Mouse (Mus musculus) liver, postnatal 0 days (tissue): ENCODE measurements around the gene Rcbtb2. TPM values are rescaled to one million over a fixed set of nuclear protein-coding genes. Genes with fewer than 3 reads are reported as not detected.
A peak's percentile ranks its signal among the peaks of the same experiment; 100 is the strongest.

Source experiments
- ATAC-seq: fragments of 200-750 bp; cut with Nextera tagmentation; 2 replicates; pipeline ENCODE4 v1.8.0; 2017; ENCODE audit warnings: mild to moderate bottlenecking, moderate library complexity
- DNase-seq: peaks from one replicate; pipeline ENCODE4 v3.0.0-alpha.2; 2016
- H3K27ac ChIP-seq: fragments of 300-500 bp; sonication (generic); 2 replicates; pipeline ENCODE4 v1.5.1; 2014; ENCODE audit warnings: antibody characterized with exemption, moderate library complexity, mild to moderate bottlenecking, low read depth
- H3K27me3 ChIP-seq: fragments of 300-500 bp; sonication (generic); 2 replicates; pipeline ENCODE4 v1.6.1; 2014; ENCODE audit warnings: low read length, control low read depth, mixed read lengths; ENCODE audit not compliant: insufficient read depth
- H3K36me3 ChIP-seq: fragments of 300-500 bp; sonication (generic); replicated peaks from 2 replicates; pipeline ENCODE4 v1.6.1; 2014; ENCODE audit warnings: mild to moderate bottlenecking, control low read depth, low read length, moderate library complexity, mixed read lengths; ENCODE audit not compliant: insufficient read depth
- H3K4me1 ChIP-seq: fragments of 300-500 bp; sonication (generic); 2 replicates; pipeline ENCODE4 v1.6.1; 2014; ENCODE audit warnings: antibody characterized with exemption, mild to moderate bottlenecking, control low read depth; ENCODE audit not compliant: insufficient read depth
- H3K4me2 ChIP-seq: fragments of 300-500 bp; sonication (generic); 2 replicates; pipeline ENCODE4 v1.6.1; 2014; ENCODE audit warnings: low read depth, mild to moderate bottlenecking, low read length, moderate library complexity, mixed read lengths
- H3K4me3 ChIP-seq: fragments of 300-500 bp; sonication (generic); 2 replicates; pipeline ENCODE4 v1.5.1; 2014; ENCODE audit warnings: low read depth, low read length
- H3K9ac ChIP-seq: fragments of 300-500 bp; sonication (generic); replicated peaks from 2 replicates; pipeline ENCODE4 v1.6.1; 2014; ENCODE audit warnings: mild to moderate bottlenecking, moderate library complexity
- H3K9me3 ChIP-seq: fragments of 300-500 bp; sonication (generic); 2 replicates; pipeline ENCODE4 v1.6.1; 2016; ENCODE audit warnings: mild to moderate bottlenecking, control low read depth, low read length, mixed read lengths
- CTCF ChIP-seq: sonication (generic); IDR thresholded peaks from 2 replicates; pipeline ENCODE4 v1.5.1; 2016; ENCODE audit warnings: antibody characterized with exemption, low read depth
- EP300 ChIP-seq: IDR thresholded peaks from 2 replicates; pipeline ENCODE4 v1.6.1; 2016; ENCODE audit warnings: antibody characterized with exemption, low read depth, mild to moderate bottlenecking
- WGBS: fragments of 180-500 bp; shearing (Covaris S2); extraction: QIAGEN DNeasy Blood & Tissue Kit; methylation state at CpG from one replicate; pipeline ENCODE4 v1.1.7; 2014; ENCODE audit not compliant: insufficient replicate concordance; 5-methylcytosine and 5-hydroxymethylcytosine counted together
- polyA plus RNA-seq: library from polyadenylated mRNA; unstranded; fragments of >200 nt; fragmentation: Nextera tagmentation; extraction: Ambion mirVana; gene quantifications from 2 replicates; pipeline ENCODE4 v1.2.1, GENCODE M21; 2015

The Rcbtb2 gene
- polyA plus RNA-seq, 1 experiment from 2014 or later: 29.9 TPM

GRCm38 (mm10) chr14:73161303-73161702, 38.5 kb downstream of the Rcbtb2 start:
- no peaks in the 10 kb centered on the region for H3K9me3 ChIP-seq
- TF ChIP-seq CTCF (no peak), EP300 (no peak)
- peaks cover 17% of the 10 kb centered on the region; the same call in 1 of the 2 replicates for H3K4me1 ChIP-seq
- DNase-seq: no peak
- H3K4me3 ChIP-seq: no peak overlapping the region
- H3K9ac ChIP-seq: no peak overlapping the region
- H3K4me2 ChIP-seq: no peak overlapping the region
- no peak for ATAC-seq
- H3K27ac ChIP-seq: no peak overlapping the region
- H3K27me3 ChIP-seq: no peaks in the 10 kb centered on the region
- 78% methylated on average over 5 of the region's 5 CpGs for WGBS
- peaks cover 13% of the 10 kb centered on the region for H3K36me3 ChIP-seq

DNA sequence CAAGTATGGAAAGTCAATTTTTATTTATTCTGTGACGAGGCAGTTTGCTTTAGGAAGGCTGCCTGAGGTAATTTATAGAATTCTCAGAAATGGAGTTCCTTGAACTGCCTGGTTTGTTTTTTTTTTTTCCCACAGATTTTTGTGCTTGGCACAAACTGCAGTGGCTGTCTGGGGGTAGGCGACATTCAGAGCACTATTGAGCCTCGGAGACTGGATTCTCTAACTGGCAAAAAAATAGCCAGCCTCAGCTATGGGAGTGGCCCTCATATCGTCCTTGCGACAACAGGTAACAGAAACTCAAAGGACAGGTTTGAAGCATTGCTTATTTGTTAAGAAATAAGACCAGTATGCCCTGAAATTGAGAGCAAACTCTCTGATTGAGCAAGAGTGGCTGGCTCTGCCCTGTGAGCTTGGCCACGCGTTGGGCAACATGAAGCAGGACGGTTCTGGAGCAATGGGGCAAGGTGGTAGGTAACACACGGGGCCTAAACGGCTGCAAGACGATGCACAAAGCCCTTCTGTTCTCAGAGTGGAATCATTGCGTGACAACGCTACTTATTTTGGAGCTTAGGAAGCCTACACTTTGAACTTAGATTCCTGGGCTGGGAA, 39.5 kb downstream of the Rcbtb2 start:
- H3K27ac ChIP-seq: peak overlapping the region; percentile 66

GRCm38 (mm10) chr14:73163363-73163998, 40.6 kb downstream of the Rcbtb2 start:
- H3K9ac ChIP-seq: no peak overlapping the region
- H3K4me2 ChIP-seq: no peak overlapping the region
- H3K9me3 ChIP-seq: no peaks in the 10 kb centered on the region
- DNase-seq (no peak), ATAC-seq (no peak)
- peaks cover 17% of the 10 kb centered on the region; the same call in 1 of the 2 replicates for H3K4me1 ChIP-seq
- H3K27me3 ChIP-seq: no peaks in the 10 kb centered on the region
- H3K27ac ChIP-seq: no peak overlapping the region
- no peak for TF ChIP-seq EP300
- 72% methylated on average over 10 of the region's 10 CpGs for WGBS
- peaks cover 18% of the 10 kb centered on the region for H3K36me3 ChIP-seq
- no peak overlapping the region for H3K4me3 ChIP-seq

More for the DNA sequence above, 39.5 kb downstream of the Rcbtb2 start:
- TF ChIP-seq EP300: peak; percentile 17; the same call in 1 of the 2 replicates
- TF ChIP-seq CTCF: no peak
- H3K4me2 ChIP-seq: no peak overlapping the region
- H3K27me3 ChIP-seq: no peaks in the 10 kb centered on the region
- WGBS: 63% methylated on average over 13 of the region's 13 CpGs
- peaks cover 18% of the 10 kb centered on the region for H3K36me3 ChIP-seq
- H3K9me3 ChIP-seq: no peaks in the 10 kb centered on the region
- H3K4me3 ChIP-seq: no peak overlapping the region
- no peak overlapping the region for H3K9ac ChIP-seq
- peak; percentile 58 for DNase-seq
- H3K4me1 ChIP-seq: peaks cover 17% of the 10 kb centered on the region; the same call in 1 of the 2 replicates
- peak; percentile 93 for ATAC-seq

DNA sequence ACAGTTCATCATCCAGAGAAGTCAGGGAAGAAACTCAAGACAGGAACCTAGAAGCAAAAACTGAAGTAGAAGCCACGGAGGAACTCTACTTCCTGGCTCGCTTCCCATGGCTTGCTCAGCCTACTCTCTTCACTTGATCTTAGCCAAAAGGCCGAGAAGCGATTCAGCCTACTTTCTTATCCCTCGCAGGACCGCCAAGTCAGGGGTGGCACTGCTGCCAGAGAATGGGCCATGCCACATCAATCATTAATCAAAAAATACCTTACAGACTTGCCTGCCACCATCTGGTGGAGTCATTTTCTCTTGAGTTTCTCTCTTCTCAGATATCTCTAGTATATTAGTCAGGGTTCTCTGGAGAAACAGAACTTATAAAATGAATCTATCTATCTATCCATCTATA, 42.3 kb downstream of the Rcbtb2 start:
- Histone ChIP-seq H3K4me3 (no peak overlapping the region), H3K4me1 (peaks cover 26% of the 10 kb centered on the region), H3K9ac (no peak overlapping the region), H3K36me3 (peaks cover 18% of the 10 kb centered on the region), H3K27me3 (no peaks in the 10 kb centered on the region), H3K9me3 (no peaks in the 10 kb centered on the region), H3K4me2 (no peak overlapping the region), H3K27ac (no peak overlapping the region)
- TF ChIP-seq CTCF (no peak), EP300 (no peak)
- ATAC-seq (no peak), DNase-seq (no peak)
- WGBS: 76% methylated on average over 6 of the region's 6 CpGs

GRCm38 (mm10) chr14:73168605-73169004, 45.8 kb downstream of the Rcbtb2 start:
- Histone ChIP-seq H3K27ac (no peak overlapping the region), H3K4me2 (no peak overlapping the region), H3K9ac (no peak overlapping the region), H3K4me3 (no peak overlapping the region), H3K27me3 (no peaks in the 10 kb centered on the region), H3K9me3 (no peaks in the 10 kb centered on the region), H3K4me1 (peaks cover 24% of the 10 kb centered on the region), H3K36me3 (peaks cover 12% of the 10 kb centered on the region)
- no peak for TF ChIP-seq EP300
- TF ChIP-seq CTCF: no peak
- no peak for ATAC-seq
- no peak for DNase-seq
- 72% methylated on average over 6 of the region's 6 CpGs for WGBS

DNA sequence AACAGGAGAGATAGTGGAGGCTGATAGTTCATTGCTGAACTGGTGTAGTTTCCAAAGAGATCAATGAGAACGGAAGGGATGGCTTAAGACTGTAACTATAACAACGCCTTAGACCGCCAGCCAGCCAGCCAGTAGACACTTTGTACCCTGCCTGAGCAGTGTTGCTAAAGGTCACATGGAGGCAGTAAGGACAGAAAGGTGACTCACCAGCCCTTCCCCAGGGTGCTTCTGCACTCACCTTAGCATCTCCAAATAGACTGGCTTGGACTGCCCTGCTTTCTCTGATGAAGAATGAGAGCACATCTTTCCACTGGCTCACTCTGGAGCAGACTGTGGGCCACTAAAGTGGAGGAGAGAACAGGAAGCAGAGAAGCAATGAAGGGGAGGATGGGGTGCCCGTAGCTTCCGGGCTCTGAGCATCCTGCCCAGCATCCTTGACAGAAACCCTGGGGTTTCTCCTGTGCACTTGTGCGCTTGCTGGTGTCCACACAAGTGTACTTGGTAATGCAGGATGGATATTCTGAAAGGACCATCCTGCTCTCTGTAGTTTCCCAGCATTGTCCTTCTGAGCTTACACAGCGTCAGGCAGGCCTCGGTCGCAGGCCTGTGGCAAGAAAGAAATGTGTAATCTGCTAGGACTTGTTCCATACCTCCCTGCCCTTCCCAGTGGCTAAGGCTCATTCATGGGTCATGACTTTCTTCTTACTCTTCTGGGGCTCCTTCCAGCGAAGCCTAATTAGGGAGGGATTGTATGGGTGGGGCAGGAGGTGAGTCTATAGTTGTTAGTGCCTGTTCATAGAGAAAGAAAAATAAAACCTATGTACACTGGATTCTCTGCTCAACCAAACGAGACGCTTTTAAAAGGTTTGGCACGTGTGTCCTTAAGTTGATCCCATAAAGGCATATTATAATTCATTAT, 47.3 kb downstream of the Rcbtb2 start:
- H3K27ac ChIP-seq: no peak overlapping the region; the same call in 1 of the 2 replicates
- ATAC-seq (peak; percentile 85), DNase-seq (no peak)
- no peak overlapping the region for H3K9ac ChIP-seq
- H3K9me3 ChIP-seq: no peaks in the 10 kb centered on the region
- peaks cover 33% of the 10 kb centered on the region for H3K4me1 ChIP-seq
- H3K4me2 ChIP-seq: no peak overlapping the region
- H3K36me3 ChIP-seq: peaks cover 7% of the 10 kb centered on the region; the same call in 1 of the 2 replicates
- no peak overlapping the region for H3K4me3 ChIP-seq
- H3K27me3 ChIP-seq: no peaks in the 10 kb centered on the region
- WGBS: 78% methylated on average over 13 of the region's 13 CpGs
- TF ChIP-seq CTCF (no peak), EP300 (no peak)
